Mouse (Mus musculus): ENCODE results near the gene E030018B13Rik.

E030018B13Rik gene

DNA sequence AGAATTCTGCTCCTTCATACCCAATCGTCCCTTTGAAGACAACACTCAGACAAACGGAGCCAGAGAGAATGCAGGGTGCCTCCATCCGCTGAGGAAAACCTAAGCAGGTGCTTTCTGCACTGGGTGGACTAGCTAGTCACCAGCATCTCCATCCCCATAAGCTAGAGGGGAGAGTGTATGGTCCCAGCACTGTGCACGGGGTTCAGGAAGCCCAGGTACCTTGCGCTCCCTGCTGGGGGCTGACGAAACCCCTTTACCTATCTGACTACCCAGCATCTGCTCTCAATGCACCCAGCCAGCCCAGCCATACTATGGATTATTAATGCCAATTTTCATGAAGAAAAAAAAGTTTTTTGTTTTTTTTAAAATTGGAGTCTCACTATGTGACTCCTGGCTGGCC is 47.5 kb downstream of the E030018B13Rik start:
- no peak for DNase-seq (ENCODE audit: low spot score in 2 of 2)

GRCm38 (mm10) chr7:63965135-63965534 is 48.5 kb downstream of the E030018B13Rik start:
- peak; percentile 72 to 77 for DNase-seq (ENCODE audit: low spot score in 2 of 2)

- no peak for DNase-seq (ENCODE audit: low spot score in 2 of 2)
Measured at GRCm38 (mm10) chr7:63965635-63966418, 49.2 kb downstream of the E030018B13Rik start.

DNA sequence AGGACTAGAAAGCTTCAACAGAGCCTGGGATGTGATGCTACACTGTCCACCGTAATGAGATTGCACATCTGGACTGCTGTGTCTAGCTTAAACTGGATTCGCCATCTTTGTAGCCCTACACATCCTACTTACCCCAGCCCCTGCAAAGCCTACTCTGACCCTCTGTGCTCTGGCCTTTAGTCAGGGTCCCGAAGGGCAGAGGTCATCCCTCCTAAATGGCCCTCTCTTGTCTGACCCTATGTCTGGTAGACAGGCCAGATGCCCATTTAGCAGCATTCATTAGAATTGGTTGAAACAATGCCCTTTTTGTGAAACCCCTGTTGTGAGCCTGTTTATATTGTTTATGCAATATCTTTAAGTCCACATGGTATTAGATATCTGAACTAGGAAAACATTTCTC is 53.3 kb downstream of the E030018B13Rik start:
- DNase-seq (ENCODE audit: low spot score in 2 of 2): no peak

Data from right cerebral cortex, postnatal 36 days (tissue).